Mouse (Mus musculus): ENCODE results near the gene Ptprn2.

Ptprn2 gene

DNA sequence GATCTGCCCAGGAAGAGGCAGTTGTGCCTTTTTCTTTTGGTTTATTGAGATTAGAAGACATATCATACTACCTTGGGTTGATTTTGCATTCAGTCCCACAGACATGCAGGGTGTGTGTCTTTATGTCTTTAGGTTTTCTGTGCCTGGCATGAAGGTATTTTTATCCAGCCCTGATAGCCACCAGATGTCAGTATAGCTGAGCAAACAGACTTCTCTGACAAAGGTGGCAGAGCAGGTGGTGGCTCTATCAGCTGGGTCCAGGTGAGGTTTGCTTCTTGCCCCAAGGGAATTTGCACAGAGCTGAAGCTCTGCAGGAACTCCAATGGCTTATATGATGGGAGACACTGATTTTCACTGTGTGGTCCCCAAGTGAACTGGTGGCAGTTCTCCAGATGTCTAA, 161.3 kb downstream of the Ptprn2 start:
- no peak for DNase-seq (ENCODE audit: low spot score)

DNA sequence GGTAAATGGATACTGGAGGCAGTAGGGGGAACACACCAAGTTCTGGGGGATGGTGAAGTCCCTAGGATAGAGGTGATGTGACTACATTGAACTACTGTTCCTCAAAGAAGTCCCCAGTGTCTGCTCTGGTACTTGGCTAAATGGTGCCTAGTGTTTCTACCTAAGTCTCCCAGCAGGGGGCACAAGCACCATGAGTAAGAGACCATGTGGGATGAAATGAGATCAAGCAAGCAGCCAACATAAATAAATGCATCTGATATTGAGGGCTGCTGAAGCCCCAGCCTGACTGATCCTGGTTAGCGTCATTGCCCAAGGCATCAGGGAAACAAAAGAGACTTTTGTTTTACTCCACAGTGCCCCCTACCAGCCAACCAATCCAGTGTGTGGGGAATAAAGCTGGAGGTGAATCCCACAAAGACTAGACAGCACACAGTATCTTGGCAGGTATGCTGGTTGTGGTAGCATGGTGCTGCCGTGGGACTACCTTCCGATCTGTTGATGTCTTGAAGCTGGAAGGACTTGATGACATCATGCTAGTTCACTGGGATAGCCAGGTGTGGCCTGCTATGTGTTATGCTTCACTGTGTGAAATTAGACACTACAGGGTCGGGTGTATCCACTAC, 163.2 kb downstream of the Ptprn2 start:
- no peak for DNase-seq (ENCODE audit: low spot score)

DNA sequence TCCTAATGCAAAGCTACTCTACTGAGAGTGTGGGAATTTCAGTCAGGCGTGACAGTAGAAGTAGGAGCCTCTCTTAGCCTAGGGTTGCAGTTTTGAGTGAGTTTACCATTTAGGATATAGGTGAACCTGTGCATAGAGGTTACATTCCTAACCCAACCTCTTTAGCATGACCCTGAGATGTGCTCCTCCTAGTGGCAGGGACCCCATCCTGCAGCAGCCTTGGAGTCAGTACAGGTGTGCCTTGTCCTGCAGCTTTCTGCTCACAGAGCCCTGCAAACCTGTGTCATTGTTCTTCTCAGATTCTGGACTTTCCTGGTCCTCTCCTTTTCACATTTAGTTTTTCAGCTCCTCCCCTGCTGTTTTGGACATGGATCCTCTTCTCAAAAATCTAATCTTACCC, 168.2 kb downstream of the Ptprn2 start:
- no peak for DNase-seq (ENCODE audit: low spot score)

DNA sequence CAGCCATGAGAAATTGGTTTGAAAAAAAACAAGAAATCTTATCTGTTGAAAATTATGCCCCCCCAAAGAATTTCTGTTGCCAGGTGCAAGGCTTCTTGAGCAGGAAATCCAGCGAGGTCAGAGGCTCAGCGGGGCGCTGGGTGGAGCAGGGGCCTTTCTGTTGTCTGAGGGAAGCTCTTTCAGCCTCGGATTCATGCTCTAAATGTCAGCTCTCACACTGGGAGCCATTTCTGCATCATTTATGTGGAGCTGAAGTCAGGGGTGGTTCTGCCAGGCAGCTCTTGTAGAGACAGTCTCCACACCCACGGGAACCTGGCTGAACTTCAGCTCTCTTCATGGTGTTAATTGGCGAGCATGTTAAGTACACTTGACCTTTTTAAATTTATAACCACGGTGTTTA, 174.6 kb downstream of the Ptprn2 start:
- DNase-seq (ENCODE audit: low spot score), result no peak

DNA sequence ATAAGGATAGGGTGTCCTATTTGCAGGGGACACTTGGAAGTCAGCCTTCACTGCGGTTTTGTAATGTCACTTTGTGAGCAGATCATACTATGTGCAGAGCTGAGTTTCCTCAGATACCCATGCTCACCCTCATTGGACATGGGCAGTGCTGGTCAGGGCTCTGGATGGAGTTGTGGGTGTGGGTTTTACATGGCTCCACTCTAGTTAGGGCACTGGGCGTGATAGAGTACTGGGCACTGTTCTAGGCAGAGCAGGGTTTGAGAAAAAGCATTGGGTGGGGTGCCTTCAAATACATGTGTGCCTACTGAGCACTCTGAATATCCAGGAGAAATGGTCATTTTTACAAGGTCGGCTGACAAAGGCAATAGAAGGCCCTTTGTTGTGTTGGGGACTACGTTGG, 175.5 kb downstream of the Ptprn2 start:
- DNase-seq (ENCODE audit: low spot score), result no peak

DNA sequence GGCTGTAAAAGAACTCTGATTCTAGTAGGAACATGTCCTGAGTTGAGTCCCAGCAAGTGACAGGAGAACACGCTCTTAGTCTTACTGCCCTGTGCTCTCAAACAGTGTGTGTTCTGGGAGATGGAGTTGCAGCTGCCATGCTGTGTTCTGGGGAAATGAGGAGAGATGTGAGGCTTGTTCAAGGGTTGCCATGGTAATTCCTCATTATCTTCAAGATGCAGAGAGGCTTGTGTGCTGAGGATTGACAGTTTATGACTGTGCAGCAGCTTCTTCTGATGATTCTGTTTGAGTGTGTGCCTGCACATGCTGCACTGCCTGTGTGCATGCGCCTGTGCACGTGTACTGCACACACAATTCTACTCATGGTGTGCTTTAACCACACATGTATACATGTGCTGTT, 192.2 kb downstream of the Ptprn2 start:
- no peak for DNase-seq (ENCODE audit: low spot score)

DNA sequence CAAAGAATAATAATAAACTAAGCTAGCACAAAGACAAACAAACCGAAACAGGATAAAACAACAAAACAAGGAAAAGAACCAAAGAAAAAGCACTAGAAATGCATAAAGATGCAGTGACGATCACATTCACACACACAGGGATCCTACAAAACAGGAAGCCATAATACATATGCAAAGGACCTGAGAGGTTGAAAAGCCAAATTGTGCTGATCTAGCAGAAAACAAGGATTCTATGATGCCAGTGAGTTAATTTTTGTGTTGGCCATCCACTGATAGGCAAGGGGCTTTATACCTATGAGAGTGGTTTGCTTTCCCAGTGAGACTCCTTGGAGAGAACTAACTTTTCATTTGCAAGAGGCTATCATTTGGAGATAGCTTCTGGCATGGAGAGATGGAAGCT, 204.3 kb downstream of the Ptprn2 start:
- DNase-seq (ENCODE audit: low spot score), result no peak

DNA sequence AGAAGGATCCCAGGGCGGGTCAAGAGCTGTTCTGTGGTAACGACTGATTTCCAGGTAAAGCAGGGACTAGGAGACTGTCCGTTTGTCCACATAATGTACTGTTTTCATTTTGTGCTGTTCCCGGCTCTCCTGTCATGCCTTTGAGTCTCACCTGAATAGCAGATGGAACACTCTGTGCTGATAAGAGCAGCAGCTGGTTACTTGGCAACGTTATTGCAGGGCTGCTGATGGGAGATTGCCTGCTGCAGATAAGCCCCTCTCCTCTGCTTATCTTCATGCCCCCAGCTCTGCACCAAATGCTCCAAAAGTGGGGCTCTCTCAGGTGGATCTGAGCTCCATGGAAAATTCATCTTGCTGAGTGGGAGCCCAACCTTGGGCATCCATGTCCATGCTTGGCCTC, 224.0 kb downstream of the Ptprn2 start:
- no peak for DNase-seq (ENCODE audit: low spot score)

DNA sequence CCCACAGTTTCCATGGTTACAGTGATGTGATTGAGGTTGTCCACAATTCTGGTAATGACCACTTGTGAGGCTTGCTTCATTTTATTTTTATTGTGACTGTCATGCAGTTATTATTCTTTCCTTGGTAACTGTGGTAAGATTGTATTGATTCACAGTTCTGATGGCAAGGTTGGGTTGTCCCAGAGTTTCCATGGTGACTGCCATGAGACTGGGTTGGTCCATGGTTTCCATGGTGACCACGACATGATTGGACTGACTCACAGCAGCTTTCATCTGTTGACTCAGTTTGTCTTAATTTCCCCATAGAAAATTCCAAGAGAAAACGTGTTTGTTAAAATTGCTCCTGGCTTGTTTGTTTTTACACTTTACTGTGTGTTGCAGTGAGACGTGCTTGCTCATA, 225.2 kb downstream of the Ptprn2 start:
- DNase-seq (ENCODE audit: low spot score), result no peak

DNA sequence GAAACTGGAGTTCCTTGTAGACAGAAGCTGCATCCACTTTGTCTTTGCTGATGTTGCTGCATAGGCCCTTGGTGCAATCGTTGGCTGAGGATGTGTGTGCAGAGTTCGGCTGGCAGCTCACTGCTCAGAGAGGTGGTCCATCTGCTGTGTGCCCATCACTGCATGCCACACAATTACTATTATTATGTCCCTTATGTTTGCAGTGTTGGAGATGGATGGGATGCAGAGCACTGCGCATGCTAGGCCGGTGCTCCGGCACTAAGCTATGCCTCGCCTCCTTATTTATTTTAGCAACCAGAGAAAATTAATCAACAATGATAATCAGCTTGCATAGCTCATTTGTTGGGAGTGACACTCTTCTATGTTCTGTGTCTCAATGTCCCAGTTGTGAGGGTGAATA, 225.6 kb downstream of the Ptprn2 start:
- no peak for DNase-seq (ENCODE audit: low spot score)

DNA sequence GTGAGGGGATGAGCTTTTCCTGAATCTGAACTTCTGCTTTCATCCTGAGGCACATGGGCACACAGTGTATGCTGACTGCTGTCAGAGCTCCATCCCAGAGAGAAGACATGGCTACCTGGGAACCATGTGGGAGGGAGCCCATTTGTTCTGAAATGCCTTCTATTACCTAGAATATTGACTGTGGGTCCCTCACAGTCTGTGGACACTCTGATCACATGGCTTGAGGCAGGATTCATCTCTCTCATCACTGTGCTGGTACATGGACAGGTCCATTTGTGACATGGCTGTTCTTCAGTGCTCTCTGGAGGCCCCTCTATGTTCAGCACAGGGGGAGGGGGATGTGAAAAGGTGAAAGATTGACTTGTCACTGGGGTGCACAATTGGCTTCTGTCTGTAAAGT, 227.6 kb downstream of the Ptprn2 start:
- DNase-seq (ENCODE audit: low spot score), result no peak

DNA sequence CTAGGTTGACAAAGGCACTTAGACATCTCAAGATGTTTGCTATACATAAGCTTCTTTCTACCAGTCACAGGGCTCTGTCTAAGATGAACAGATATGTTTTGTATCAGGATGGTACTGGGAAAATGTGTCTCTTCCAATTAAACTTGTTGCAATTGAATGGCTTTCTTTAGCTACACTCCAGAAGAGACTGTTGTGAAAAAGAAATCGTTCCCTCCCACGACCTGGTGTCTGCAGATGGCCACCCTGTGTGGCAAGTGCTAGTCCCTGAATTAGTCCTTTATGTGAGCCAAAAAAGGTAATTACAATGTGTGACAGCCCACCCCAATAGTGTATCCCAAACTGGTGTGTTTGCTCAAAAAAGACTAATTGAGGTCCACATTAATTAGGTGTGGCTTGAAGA, 235.5 kb downstream of the Ptprn2 start:
- DNase-seq (ENCODE audit: low spot score), result no peak

DNA sequence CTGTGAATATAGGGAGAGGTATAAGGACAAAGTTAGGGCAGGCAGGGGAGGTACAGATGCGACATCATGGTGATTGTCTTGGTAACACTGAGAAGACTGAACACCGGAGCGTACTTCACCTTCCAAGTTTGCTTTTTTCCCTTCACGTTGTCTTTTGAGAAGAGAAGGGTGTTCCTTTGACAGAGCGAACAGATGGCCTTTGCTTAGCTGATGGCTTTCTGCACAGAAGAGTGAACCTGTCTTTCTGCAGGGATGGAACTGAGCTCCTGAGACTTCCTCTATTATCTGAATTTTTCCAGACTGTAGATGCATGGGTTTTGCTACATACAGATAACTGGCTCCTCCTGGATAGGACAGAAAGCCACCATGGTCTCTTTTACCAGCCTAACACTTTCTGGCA, 254.6 kb downstream of the Ptprn2 start:
- DNase-seq (ENCODE audit: low spot score), result no peak

DNA sequence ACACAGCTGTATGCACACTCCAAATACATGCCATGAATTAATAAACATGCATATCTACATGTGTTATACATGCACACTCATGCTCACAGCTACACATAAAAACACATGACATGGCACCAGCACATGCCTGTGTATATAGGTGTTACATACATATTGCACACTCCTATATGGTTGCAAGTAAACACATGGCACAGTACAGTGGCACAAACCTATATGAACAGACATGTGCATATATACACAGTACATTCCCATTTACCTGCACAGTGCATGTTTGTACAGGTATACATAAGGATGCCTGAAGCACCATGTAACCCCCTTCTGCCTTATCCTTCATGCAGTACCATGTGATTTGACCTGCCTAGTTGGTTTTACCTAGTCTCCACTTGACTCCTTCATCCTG, 255.8 kb downstream of the Ptprn2 start:
- DNase-seq (ENCODE audit: low spot score), result no peak

DNA sequence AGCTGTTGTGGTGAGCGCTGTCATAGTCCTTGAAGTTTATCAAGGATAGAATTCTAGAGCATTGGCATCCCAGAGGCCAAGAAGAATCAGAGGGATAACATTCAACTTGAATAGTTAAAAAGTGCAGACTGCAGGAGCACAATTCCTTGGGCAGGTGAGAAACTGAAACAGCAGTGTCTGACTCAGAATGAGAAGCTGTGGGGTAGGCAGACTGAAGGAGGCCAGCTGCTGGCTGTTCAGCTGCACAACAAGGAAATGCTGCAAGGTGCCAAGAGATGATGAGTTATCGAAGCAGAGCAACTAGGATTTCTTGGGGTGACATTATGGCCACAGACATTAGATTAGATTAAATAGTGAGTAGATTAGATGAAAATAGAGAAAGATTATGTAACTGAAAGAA, 260.9 kb downstream of the Ptprn2 start:
- no peak for DNase-seq (ENCODE audit: low spot score)

DNA sequence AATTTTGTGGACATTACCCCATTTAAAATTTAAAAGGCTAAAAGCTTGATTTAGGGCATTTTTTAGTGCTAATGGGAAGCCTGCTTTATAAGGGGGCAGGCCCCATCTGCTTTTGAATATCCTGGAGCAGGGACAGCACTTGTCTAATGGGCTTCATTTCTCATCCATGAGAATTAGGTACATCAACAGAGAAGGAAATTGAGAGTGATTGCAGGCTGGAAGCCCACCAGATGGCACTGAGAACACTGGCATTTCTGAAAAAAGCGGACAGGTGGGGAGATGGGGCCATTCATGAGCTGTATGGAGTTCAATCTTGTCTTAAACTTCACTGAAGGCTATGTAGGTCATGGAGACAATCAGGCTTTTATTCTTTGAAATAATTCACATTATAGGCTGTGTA, 267.3 kb downstream of the Ptprn2 start:
- no peak for DNase-seq (ENCODE audit: low spot score)

DNA sequence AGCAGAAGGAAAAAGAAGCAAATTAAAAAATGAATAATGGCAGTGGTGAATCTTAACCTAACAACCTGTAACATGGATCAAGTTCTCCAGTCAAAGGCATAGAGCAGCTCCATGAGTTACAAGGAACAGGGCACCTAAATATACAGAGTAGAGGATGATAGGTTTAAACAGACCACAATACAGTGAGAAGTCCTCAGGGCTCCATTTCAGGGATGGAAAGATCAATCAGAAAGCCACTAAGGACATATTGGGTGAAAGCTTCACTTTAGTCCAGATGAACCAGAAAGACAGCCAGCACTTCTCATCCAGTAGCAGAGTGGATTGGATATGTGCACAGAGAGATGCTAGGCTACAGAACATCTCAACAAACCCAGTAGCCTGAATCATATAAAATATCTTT, 278.4 kb downstream of the Ptprn2 start:
- no peak for DNase-seq (ENCODE audit: low spot score)

DNA sequence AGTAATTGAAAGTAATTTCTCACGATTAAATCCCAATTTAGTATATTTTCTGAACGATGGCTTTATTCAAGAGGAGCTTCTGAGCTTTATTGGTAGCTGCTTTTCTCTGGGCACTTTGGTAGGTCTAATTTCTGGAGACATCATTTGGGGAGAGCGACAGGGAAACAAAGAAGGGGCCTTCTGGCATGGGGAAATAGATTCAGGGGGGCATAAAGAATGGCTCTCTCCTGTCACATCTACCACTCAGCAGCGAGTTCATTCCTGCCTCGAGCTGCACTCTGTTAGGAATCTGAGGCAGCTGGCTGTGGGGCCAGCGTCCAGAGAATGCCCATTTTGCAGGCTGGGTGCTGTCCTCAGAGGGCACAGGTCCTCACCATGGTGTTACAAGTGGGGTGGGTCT, 285.4 kb downstream of the Ptprn2 start:
- DNase-seq (ENCODE audit: low spot score), result no peak

DNA sequence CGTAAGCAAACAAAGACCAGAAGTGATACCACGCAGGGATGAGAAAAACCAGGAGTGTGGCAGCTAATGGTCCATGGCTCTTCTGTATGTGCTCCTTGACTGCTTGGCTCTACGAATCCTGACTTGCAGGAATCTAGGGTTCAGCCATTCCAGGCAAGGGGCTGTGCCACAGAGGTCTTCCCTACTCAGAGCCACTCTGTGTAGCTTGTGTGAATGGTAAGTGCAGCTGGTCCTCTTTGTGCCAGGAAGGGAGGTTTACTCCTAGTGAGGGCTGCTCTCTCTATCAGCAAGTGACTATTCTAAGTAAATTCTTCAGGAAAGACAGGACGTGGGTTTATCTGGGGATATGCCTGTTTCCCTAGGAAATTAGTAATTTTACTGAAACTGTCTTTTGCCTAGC, 286.0 kb downstream of the Ptprn2 start:
- DNase-seq (ENCODE audit: low spot score), result no peak

DNA sequence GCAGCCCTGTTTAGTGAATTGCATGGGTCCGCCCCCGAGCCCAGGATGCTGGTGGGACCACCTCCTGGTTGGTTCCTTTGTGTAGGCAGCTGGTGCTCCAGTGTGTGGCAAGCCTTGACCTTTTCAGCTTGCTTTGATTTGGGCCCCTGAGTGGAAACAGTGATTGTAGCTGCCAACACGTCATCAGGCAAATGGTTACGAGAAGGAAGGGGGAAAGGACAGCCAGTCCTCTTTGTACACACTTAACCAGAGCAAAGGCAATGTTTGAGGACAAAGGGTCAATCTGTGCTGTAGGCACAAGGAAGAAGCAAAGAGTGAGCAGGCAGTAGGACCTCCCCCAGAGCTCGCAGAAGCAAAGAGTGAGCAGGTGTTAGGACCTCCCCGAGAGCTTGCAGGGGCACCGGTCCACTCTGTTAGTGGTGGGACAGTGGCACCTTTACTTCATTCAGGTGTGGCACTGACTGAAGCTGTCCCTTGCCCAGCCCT, 286.6 kb downstream of the Ptprn2 start:
- DNase-seq (ENCODE audit: low spot score), result no peak

DNA sequence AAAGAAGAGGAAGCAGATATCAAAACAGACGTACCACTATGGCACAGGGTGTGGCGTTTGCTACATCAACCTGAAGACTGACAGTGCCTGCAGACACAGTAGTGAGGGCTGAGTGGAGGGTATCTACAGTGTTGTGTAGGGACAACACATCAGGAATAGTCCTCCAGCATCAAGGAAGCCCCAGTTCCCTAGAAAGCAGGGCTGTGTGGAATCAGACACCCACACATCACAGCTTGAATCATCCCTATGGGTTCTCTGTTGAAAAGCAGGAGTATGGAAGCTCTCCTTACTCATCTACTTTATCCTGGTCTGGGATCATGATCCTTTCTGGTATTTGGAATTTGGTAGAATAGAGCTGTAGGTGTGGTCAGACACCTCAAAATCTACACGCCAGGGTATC, 287.8 kb downstream of the Ptprn2 start:
- DNase-seq (ENCODE audit: low spot score), result no peak

DNA sequence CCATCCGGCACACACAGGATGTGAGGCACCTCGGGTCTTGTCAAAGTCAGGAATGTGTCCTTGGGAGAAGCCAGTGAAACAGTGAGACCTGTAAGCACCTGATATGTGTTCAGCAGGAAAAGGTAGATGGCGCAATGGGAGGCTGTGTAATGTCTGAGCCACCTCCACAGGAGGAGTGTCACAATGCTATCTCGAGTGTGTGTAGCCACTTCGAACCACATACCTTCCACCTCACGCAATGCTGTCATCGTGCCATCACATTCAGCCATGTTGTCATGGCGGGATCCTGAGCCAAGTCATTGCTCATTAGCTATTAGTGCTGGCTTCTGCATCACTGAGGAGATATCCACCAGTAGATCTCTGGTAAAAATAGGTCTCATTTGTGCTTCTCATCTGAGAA, 290.9 kb downstream of the Ptprn2 start:
- DNase-seq (ENCODE audit: low spot score), result no peak

DNA sequence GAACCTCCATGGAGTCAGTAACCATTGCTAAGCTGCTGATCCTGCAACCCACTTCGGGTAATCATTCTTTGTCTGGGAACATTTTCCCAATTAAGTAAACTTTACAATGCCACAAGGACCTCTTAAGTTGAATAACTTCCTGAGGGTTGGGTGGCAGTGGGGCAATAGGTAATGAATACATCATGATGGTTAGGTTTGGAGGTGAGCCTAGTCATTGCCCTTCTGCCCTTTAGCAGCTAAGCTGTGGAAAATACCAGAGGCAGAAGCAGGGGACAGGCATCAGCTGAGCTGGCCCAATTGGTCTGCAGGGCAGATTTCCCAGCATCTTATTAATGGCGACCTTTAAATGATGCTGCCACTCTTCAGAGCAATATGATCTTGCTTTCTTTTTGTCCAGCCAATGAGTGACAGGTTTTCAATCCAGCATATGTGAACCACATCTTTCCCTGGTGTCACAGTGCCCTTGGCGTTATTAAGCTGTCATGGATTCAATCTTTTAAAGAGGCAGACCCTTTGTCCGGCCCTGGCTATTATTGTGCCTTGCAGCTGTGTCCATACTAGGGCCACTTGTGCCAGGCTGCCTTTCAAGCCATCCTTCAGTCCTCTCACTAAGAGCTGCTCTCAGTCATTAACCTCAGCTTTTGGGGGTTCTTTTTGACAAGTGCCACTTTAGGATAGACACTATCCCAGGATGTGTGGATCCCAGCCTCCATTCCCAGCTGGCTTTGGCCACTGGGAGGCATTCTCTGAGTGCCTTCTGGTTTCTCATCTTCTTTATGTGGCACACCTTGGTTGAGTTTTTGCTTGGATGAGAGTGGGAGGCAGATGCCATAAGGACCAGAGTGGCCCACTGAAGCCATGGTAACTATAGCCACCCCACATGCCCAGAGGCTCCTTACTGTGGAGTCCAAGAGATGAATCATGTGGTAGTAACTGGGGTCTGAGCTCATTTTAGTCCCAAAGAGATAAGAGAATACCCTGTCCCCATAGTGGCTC, 292.9 kb downstream of the Ptprn2 start:
- no peak for DNase-seq (ENCODE audit: low spot score)

DNA sequence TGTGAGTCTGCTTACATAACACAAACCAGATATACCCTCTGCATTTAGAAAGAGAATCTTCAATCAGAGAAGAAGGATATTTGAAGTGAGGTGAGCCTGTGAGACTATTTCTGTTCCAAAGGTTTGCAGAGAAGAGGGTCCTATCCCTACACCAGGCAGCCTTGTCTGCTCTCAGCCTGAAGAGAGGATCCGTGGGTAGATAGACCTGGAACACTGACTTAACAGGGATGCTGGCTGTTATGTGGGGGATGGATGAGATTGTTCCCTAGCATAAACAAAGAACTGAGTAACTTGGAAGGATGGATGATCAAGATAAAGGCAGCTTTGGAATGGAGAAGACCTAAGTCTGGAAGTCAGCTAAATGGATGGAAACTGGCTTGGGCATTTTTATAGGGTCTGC, 294.9 kb downstream of the Ptprn2 start:
- no peak for DNase-seq (ENCODE audit: low spot score)
